Mouse (Mus musculus): Measurements from ENCODE around the gene Siae. TPM values are rescaled to one million over a fixed set of nuclear protein-coding genes. Genes with fewer than 3 reads are reported as not detected.

Siae gene
- total and polyA plus RNA-seq, 2 experiments from 2014 or later = 14.9 to 15.8 TPM

- 12% methylated on average over 17 of the region's 17 CpGs for WGBS
- Histone ChIP-seq H3K36me3 (ENCODE audit: insufficient read depth, low read length) (no peaks in the 10 kb centered on the region), H3K9me3 (ENCODE audit: low read length) (no peaks in the 10 kb centered on the region), H3K9ac (replicated peaks; ENCODE audit: low read length, poor library complexity, severe bottlenecking) (peak overlapping the region; percentile 24; the same call in 1 of the 2 replicates), H3K27ac (ENCODE audit: low read depth, low read length) (no peak overlapping the region), H3K27me3 (ENCODE audit: insufficient read depth, low read length) (peaks cover 14% of the 10 kb centered on the region; the same call in 1 of the 2 replicates), H3K4me1 (ENCODE audit: insufficient read depth, low read length) (no peaks in the 10 kb centered on the region; the same call in 1 of the 2 replicates), H3K4me3 (ENCODE audit: low read depth, low read length) (peak overlapping the region; percentile 29), H3K4me2 (ENCODE audit: low read depth, low read length, poor library complexity, severe bottlenecking) (peak overlapping the region; percentile 47)
- TF ChIP-seq CTCF (IDR thresholded peaks at IDR 0.05) = no peak
- no peak for DNase-seq (ENCODE audit: low spot score)
- ATAC-seq (ENCODE audit: low FRiP score) = peak; percentile 31; the same call in 1 of the 2 replicates
Measured at GRCm38 (mm10) chr9:37545166-37545610, 10.3 kb upstream of the Siae start.

GRCm38 (mm10) chr9:37545847-37546452 is 9.5 kb upstream of the Siae start:
- Histone ChIP-seq H3K4me1 (ENCODE audit: insufficient read depth, low read length) (no peaks in the 10 kb centered on the region; the same call in 1 of the 2 replicates), H3K4me2 (ENCODE audit: low read depth, low read length, poor library complexity, severe bottlenecking) (no peak overlapping the region), H3K9ac (replicated peaks; ENCODE audit: low read length, poor library complexity, severe bottlenecking) (no peak overlapping the region), H3K27me3 (ENCODE audit: insufficient read depth, low read length) (peaks cover 22% of the 10 kb centered on the region; the same call in 1 of the 2 replicates), H3K9me3 (ENCODE audit: low read length) (no peaks in the 10 kb centered on the region), H3K36me3 (ENCODE audit: insufficient read depth, low read length) (no peaks in the 10 kb centered on the region), H3K4me3 (ENCODE audit: low read depth, low read length) (no peak overlapping the region), H3K27ac (ENCODE audit: low read depth, low read length) (no peak overlapping the region)
- no peak for ATAC-seq (ENCODE audit: low FRiP score)
- no peak for DNase-seq (ENCODE audit: low spot score)
- 19% methylated on average over 27 of the region's 27 CpGs for WGBS
- TF ChIP-seq CTCF (IDR thresholded peaks at IDR 0.05) = no peak

DNA sequence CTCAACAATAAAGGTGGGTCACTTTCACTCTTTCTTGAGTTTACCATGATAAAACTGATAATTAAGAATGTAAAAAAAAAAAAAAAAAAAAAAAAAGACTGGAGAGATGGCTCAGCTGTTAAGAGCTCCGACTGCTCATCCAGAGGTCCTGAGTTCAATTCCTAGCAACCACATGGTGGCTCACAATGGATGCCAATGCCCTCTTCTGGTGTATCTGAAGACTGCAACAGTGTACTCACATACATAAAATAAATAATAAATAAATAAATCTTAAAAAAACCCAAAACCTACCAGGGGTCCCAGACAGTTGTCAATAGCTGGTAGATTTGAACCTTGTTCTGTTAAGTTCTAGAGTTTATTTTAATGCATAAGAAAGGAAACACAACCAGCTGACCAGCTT is 8.6 kb upstream of the Siae start:
- TF ChIP-seq CTCF (IDR thresholded peaks at IDR 0.05) = peak; percentile 33
- DNase-seq (ENCODE audit: low spot score) (no peak), ATAC-seq (ENCODE audit: low FRiP score) (no peak)
- Histone ChIP-seq H3K27me3 (ENCODE audit: insufficient read depth, low read length) (peaks cover 23% of the 10 kb centered on the region; the same call in 1 of the 2 replicates), H3K27ac (ENCODE audit: low read depth, low read length) (no peak overlapping the region), H3K4me3 (ENCODE audit: low read depth, low read length) (no peak overlapping the region), H3K4me2 (ENCODE audit: low read depth, low read length, poor library complexity, severe bottlenecking) (no peak overlapping the region), H3K4me1 (ENCODE audit: insufficient read depth, low read length) (no peaks in the 10 kb centered on the region; the same call in 1 of the 2 replicates), H3K9me3 (ENCODE audit: low read length) (no peaks in the 10 kb centered on the region), H3K36me3 (ENCODE audit: insufficient read depth, low read length) (no peaks in the 10 kb centered on the region), H3K9ac (replicated peaks; ENCODE audit: low read length, poor library complexity, severe bottlenecking) (no peak overlapping the region)
- 87% methylated on average over 1 of the region's 1 CpGs for WGBS

- Histone ChIP-seq H3K36me3 (ENCODE audit: insufficient read depth, low read length) (no peaks in the 10 kb centered on the region), H3K4me1 (ENCODE audit: insufficient read depth, low read length) (peaks cover 8% of the 10 kb centered on the region), H3K4me3 (ENCODE audit: low read depth, low read length) (no peak overlapping the region), H3K9ac (replicated peaks; ENCODE audit: low read length, poor library complexity, severe bottlenecking) (no peak overlapping the region), H3K27ac (ENCODE audit: low read depth, low read length) (no peak overlapping the region), H3K9me3 (ENCODE audit: low read length) (no peaks in the 10 kb centered on the region), H3K4me2 (ENCODE audit: low read depth, low read length, poor library complexity, severe bottlenecking) (no peak overlapping the region), H3K27me3 (ENCODE audit: insufficient read depth, low read length) (peaks cover 20% of the 10 kb centered on the region)
- no peak for DNase-seq (ENCODE audit: low spot score)
- 76% methylated on average over 1 of the region's 1 CpGs for WGBS
- TF ChIP-seq CTCF (IDR thresholded peaks at IDR 0.05) = no peak
- no peak for ATAC-seq (ENCODE audit: low FRiP score)
Measured at GRCm38 (mm10) chr9:37550435-37550834, 5.1 kb upstream of the Siae start.

- 3% methylated on average over 23 of the region's 23 CpGs for WGBS
- no peak for ATAC-seq (ENCODE audit: low FRiP score)
- no peak for TF ChIP-seq CTCF (IDR thresholded peaks at IDR 0.05)
- H3K9ac ChIP-seq (replicated peaks; ENCODE audit: low read length, poor library complexity, severe bottlenecking) = peak overlapping the region; percentile 56
- no peak for DNase-seq (ENCODE audit: low spot score)
- peak overlapping the region; percentile 51 for H3K4me3 ChIP-seq (ENCODE audit: low read depth, low read length)
- H3K27me3 ChIP-seq (ENCODE audit: insufficient read depth, low read length) = peaks cover 10% of the 10 kb centered on the region
- no peaks in the 10 kb centered on the region for H3K9me3 ChIP-seq (ENCODE audit: low read length)
- no peak overlapping the region for H3K27ac ChIP-seq (ENCODE audit: low read depth, low read length)
- H3K4me1 ChIP-seq (ENCODE audit: insufficient read depth, low read length) = peaks cover 8% of the 10 kb centered on the region
- no peaks in the 10 kb centered on the region for H3K36me3 ChIP-seq (ENCODE audit: insufficient read depth, low read length)
- H3K4me2 ChIP-seq (ENCODE audit: low read depth, low read length, poor library complexity, severe bottlenecking) = peak overlapping the region; percentile 96
Measured at GRCm38 (mm10) chr9:37551751-37552531, 3.6 kb upstream of the Siae start.

Measured in midbrain, postnatal 0 days (tissue).